Mouse (Mus musculus): ENCODE measurements at regions not wholly inside any gene's neighbourhood (a gene's known extent, or its start where the extent isn't known, plus 50 kb on each side); places are given as distances from the start of the nearest gene placed in this dataset.

DNA sequence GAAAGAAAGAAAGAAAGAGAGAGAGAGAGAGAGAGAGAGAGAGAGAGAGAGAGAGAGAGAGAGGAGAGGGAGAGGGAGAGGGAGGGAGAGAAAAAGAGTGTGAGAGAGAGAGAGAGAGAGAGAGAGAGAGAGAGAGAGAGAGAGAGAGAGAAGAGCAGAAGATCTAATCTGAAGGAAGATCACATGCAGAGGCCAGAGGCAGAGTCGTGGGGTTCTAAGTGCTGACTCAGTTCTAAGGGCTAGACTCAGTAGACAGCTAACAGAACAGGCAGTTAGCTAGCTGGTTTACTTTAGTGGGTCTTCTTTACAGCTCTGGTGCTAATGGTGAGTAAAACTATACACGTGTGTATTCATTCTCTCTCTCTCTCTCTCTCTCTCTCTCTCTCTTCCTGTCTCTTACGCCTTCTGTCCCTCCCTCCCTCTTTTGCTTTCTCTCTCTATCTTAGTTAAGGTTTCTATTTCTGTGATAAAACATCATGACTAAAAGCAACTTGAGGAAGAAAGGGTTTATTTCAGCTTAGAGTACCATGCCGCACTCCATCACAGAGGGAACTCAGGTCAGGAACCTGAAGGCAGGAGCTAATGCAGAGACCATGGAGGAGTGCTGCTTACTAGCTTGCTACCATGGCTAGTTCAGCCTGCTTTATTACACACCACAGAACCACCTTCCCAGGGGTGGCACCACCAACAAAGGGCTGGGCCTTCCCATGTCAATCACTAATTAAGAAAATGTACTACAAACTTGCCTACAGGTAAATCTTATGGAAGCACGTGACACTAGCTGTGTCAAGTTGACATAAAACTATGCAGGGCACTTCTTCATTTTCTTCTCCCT lies 142.8 kb upstream of the Jun start:
- no peak for TF ChIP-seq CTCF (IDR thresholded peaks at IDR 0.05; ENCODE audit: low read depth, low read length)
- no peak for TF ChIP-seq POLR2AphosphoS5 (IDR thresholded peaks at IDR 0.05; ENCODE audit: insufficient replicate concordance, low read depth, low read length)
- no peak for TF ChIP-seq GATA2 (IDR thresholded peaks at IDR 0.05; ENCODE audit: borderline replicate concordance, low read depth, low read length)

Measured in G1E (cell line).